Mouse (Mus musculus) erythroblast, embryonic 14.5 days (primary cell): ENCODE data around the gene Mab21l2. TPM values are rescaled to one million over a fixed set of nuclear protein-coding genes. Genes with fewer than 3 reads are reported as not detected.

Source experiments
- H3K27me3 ChIP-seq: 2 replicates; pipeline ENCODE4 v1.6.1; 2012; ENCODE audit warnings: inconsistent platforms; ENCODE audit not compliant: control insufficient read depth
- H3K36me3 ChIP-seq: 2 replicates; pipeline ENCODE4 v1.6.1; 2012; ENCODE audit warnings: mild to moderate bottlenecking, inconsistent platforms; ENCODE audit not compliant: control insufficient read depth
- H3K4me1 ChIP-seq: 2 replicates; pipeline ENCODE4 v1.6.1; 2012; ENCODE audit warnings: inconsistent platforms; ENCODE audit not compliant: control insufficient read depth
- H3K4me3 ChIP-seq: replicated peaks from 2 replicates; pipeline ENCODE3; 2012; ENCODE audit warnings: moderate library complexity, mild to moderate bottlenecking, inconsistent platforms
- H3K9me3 ChIP-seq: 2 replicates; pipeline ENCODE4 v1.6.1; 2012; ENCODE audit warnings: low read length, inconsistent platforms, mixed read lengths; ENCODE audit not compliant: control insufficient read depth
- GATA1 ChIP-seq: IDR thresholded peaks from 2 replicates; pipeline ENCODE4 v1.6.1; 2012; ENCODE audit warnings: low read length, inconsistent platforms, mixed read lengths
- TAL1 ChIP-seq: IDR thresholded peaks from 3 replicates; pipeline ENCODE4 v1.6.1; 2012; ENCODE audit warnings: low read length, inconsistent platforms, mixed read lengths
- polyA plus RNA-seq: library from polyadenylated mRNA; stranded (reverse); fragments of >175 nt; gene quantifications from 2 replicates; pipeline ENCODE4 v1.2.3, GENCODE M21; 2012

Mab21l2 gene
- polyA plus RNA-seq, 1 experiment = not detected

DNA sequence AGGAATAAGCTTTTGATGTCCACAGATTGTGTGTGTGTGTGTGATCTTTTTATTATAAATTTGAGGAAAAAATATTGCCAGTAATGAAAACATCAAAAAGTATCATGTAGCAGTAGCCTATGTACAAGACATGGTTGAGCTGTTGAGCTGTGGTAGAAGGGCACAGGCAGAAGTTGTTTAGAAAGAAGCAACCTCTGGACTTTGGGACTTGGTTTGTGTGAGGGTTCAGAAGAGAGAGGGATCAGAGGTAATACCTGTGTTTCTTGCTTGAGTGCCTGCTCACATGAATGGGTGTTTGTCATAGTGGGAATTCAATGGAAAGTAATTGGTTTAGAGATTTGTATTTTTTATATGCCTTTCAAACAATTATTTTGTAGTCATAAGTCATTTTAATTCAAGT, 47.8 kb downstream of the Mab21l2 start:
- no peaks in the 10 kb centered on the region for H3K4me1 ChIP-seq
- H3K36me3 ChIP-seq = no peaks in the 10 kb centered on the region
- H3K27me3 ChIP-seq = no peaks in the 10 kb centered on the region
- H3K9me3 ChIP-seq = no peaks in the 10 kb centered on the region
- TF ChIP-seq GATA1 (no peak), TAL1 (no peak)
- no peak overlapping the region for H3K4me3 ChIP-seq
